Mouse (Mus musculus) liver, postnatal 0 days (tissue): ENCODE results near the gene Nes.

Source experiments
- CTCF ChIP-seq: sonication (generic); IDR thresholded peaks from 2 replicates; pipeline ENCODE4 v1.5.1; 2016; ENCODE audit warnings: antibody characterized with exemption, low read depth
- EP300 ChIP-seq: IDR thresholded peaks from 2 replicates; pipeline ENCODE4 v1.6.1; 2016; ENCODE audit warnings: antibody characterized with exemption, low read depth, mild to moderate bottlenecking

- TF ChIP-seq CTCF (no peak), EP300 (no peak)
Observed at GRCm38 (mm10) chr3:87929341-87930077, 41.4 kb upstream of the Nes start.
